Mouse (Mus musculus) lung, postnatal 4 days (tissue): ENCODE results near the gene Hsd17b1.
A peak's percentile ranks its signal among the peaks of the same experiment; 100 is the strongest.
"Not testable (repeated sequence)": the region's sequence is repeated elsewhere in the genome, so short reads cannot be mapped to it uniquely, and the experiment has no call there.

Source experiments
- DNase-seq, 2 experiments: peaks; one replicate each; pipeline ENCODE4 v3.0.0; 2021

The Hsd17b1 gene

DNA sequence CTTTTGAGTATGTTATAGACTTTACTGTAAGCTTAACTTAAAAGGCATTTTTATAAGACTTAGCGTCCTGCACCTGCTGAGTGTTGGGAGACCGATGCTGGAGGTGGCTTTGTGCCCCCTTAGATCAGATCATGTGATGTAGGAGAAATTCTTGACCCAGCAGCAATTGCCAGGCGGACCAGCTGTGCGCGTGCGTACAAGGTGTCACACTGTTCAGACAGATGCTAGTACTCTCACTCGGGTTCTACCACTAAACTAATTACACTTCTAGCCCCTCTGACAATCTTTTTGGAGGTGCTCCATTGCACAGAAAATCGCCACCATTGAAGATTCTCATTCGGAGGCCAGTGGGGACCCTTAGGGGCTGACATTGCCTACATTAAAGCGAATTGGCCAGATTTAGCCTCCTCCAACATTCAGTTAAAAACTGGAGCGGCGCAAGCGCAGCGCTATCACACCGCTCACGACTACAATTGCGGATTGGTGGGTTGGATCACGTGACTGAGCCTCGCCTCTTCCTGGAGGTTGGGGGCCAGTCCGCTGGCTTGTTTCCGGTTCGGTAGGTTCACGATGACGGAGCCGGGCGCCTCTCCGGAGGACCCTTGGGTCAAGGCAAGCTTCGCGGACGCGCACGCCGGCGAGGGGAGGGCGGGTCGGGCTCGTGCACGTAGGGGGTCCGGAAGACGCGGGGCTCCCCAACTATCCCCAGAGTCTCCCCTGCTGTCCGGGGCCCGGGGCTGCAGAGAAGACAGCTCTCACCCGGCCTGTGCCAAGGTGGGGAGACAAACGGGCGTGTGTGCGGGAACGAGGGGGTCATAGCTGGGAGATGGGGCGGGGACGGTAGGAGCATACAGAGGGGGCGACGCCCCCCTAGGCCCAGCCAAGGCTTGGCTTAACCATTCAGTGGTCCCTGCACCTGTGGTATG, 8.8 kb downstream of the Hsd17b1 start, which contains the start of gene Mlx:
Gene Mlx (plus strand): TSS at position 522 of the 926 bp plus-strand sequence.
- DNase-seq, result peak; percentile 92 to 93

DNA sequence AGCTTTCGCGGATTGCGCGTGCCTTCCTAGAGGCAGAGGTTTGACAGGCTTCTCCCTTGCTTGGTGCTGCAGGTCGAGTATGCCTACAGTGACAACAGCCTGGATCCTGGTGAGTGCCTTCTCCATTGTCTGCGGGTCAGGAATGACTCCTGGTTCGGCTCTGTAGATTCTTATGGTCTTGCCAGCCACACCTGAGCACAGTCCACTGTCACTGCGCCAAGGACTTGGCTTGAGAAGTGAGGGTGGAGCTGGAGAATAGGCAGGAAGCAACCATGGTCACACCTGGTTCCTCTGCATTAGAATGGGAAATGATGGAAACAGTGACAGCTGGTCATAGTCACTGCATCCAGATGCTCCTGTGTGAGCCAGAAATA, 9.5 kb downstream of the Hsd17b1 start:
- no peak for DNase-seq

DNA sequence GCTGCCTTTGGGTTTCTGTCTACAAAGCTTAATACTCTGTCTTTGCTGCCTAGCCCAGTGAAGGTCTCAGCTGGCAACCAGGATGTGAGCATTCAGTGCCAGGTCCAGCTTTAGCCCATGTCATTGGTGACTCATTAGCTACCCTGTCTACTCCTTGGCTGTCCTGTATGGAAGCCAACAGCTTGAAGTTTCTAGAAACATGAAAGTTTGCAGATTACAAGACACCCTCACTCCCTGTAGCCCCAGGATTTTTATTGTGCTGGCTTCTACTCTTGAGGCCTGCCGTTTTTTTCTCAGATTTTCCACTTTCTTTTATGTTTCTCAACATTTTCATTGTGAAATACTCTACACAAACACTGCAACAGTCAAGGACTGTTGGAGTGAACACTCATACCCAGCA, 11.7 kb downstream of the Hsd17b1 start:
- no peak for DNase-seq

DNA sequence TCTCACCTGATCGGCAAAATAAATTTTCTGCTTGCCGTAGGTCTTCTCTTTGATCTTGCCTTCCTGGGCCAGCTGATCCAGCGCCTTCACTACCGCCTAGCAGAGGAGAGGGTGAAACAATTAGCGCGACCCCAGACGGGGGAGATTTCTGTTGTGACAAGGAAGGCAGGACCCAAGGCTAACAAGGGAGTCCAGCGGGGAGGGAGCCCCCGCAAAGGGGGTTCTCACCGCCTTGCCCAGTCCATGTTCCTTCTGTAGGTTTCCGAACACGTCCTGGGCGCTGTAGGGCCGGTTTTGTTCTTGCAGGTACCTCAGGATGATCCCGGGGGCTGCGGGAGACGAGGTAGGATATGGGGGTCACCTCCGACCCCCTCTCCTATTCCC, 16.7 kb downstream of the Hsd17b1 start:
- no peak for DNase-seq

DNA sequence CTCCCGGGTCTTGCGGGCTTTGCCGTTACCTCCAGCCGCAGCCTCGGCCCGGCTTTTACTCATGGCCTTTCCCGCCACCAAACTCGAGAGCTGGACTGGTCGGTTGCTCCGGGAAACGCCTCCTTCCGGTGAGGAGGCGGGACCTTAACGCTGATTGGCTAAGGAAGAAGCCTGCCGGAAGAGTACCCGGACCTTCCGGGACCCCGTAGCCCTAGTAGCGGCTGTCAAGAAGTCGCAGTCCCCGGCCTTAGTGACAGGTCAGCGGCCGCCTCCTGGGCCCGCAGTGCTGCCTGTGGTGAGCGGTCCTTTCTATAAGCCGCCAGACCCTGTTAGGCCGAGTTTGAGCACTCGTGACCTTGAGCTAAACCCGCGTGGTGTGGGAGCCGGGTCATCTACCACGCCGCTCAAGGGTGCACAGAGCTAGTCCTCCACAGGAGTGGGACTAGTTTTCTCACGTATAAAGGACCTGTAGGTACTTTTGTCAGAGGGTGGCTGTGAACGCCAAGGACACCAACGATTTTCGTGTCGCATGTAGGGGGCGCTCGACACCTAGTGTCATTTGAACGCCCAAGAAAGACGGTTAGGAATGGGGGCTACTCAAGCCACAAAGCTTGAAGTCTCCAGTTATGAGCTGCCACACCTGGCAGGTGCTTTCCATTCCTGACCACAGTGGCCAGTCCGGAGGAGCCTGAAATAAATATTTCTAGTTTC, 17.3 kb downstream of the Hsd17b1 start, which contains the start of gene Psmc3ip:
Gene Psmc3ip (minus strand): TSS at position 123 of the 711 bp plus-strand sequence.
- DNase-seq, result peak; percentile 96

DNA sequence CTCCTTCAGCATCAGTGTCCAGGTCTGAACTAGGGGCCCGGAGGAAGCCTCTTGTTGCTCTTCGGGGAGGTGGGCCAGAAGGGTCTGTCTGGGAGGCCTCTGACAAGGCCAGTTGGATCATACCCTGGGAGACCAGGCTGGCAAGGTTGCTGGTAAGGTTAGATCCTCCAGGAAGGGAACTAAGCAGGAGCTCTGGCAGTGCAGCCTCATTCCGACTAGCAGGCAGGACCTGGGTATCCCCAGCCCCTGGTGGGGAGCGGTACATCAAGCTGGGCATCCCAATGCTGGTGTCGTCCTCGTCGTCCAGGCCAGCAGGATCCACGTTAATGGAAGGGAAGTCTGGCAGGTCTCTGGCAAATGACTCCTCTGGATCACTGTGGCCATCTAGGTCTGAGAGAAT, 20.0 kb downstream of the Hsd17b1 start:
- no peak for DNase-seq

DNA sequence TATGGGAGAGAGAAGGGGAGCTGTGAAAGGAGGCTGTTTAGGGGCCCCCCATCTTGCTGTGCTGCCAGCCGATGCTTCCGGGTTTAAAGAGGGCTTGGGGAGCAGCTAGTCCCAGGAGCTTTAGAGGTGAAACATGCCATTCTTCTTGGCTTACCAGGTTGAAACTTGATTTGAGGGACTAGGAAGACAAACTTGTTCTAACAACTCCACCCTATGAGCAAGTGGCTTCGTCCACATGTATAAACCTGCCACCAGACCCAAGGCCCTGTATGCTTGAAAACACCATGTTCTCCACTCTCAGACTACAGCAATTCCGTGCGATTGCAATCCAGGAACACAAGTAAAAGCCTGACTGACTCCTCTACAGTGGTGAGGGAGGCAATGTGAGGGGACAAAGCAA, 24.8 kb downstream of the Hsd17b1 start:
- no peak for DNase-seq

DNA sequence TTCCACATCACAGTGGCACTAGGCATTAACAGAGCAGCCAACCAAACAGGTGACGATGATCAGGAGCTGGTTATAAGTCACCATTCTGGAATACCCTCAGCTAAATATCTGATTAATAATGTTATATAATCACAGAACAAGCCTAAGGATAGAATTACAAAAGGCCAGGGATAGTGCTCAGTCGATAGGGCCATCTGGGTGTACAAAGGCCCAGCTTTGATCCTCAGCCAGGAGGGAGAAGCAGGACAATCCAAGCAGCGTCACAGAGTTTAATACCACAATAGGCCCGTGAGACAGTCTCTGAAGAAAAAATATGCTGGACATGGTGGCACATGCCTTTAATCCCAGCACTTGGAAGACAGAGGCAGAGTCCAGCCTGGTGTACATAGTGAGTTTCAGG, 31.1 kb downstream of the Hsd17b1 start:
- DNase-seq, result no peak

DNA sequence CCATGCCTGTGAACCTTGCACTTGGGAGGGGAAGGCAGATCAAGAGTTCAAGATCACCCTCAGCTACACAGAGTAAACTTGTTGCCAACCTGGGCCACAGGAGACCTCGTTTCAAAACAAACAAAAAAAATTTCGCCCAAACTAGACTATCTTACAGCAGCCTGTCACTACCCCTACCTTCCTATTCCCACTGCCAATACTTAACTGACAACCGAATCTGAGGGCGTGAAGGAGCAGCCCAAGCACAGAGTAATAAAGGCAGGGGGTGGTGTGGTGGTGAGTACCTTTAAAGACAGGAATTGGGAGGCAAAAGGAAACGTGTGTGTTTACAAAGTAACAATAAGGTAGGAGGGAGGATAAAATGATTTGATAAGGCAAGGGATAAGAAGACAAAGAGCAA, 32.5 kb downstream of the Hsd17b1 start:
- DNase-seq, result no peak

DNA sequence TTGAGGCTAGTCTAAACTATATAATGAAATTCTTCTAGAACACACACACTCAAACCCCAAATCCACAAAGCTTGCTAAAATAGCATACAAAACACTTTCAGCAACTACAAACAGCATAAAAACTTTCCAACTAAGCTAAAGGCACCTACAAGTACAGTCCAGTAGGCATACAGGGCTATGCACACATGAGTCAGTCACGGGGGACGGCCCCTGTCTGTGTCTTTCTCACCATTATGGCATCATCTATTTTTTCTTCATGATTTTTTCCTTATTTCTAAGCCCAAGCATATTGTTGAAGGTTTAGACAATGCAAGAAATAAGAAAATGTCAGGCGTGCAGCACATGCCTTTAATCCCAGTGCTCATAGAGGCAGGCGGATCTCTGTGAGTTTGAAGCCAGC, 33.0 kb downstream of the Hsd17b1 start:
- DNase-seq, result no peak

DNA sequence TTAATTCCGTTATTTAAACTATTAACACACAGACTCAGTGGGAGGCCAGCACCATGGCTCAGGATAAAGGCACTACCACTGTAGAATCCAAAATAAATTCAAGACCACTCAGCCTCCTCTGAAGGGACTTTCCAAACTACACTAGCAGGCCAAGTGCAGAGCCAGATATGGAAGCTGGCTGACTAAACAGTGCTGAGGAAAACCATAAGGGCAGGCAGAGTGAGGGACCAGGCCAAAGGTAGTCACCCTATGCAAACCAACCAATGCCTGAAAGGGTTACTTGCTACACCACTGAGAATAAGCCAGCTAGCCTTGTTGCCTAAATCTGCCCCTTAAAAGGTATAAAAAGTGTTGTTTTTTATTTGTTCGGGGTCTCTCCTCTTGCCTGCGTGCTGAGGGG, 34.0 kb downstream of the Hsd17b1 start:
- no peak for DNase-seq

DNA sequence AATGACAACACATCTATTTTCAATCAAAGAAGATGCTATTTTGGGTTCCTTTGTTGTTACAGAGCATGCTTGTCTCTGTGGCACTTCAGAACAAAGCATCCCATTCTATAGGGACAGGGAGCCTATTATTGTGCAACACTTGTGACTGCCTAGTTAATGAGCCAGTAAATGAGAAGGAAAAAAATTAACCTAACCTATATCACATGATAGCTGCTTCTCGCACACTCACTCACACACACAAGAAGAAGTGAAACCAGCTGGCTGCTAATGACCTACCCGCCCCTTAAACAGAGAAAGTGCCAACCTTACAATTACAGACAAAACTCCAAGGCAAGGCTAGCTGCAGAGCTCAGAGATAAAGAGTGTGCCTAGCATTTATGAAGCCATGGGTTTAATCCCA, 37.4 kb downstream of the Hsd17b1 start:
- DNase-seq, result no peak

DNA sequence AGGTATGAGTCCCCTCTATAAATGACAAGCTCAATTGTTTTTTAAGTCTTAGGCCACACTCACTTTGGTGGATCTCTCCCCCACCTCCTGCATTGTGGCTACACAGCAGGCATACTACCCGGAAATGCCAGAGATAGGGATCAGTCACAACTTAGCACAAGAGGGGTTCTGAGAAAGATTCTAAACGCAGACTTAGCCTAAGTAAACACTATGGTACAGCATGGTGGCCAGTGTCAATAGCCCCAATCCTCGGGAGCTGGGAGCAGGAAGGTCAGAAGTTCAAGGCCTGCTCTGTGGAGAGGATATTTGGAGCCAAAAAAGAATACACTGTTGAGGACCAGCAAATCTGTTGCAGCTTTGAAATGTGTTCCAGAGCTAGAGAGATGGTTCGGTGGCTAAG, 39.9 kb downstream of the Hsd17b1 start:
- DNase-seq, result no peak

DNA sequence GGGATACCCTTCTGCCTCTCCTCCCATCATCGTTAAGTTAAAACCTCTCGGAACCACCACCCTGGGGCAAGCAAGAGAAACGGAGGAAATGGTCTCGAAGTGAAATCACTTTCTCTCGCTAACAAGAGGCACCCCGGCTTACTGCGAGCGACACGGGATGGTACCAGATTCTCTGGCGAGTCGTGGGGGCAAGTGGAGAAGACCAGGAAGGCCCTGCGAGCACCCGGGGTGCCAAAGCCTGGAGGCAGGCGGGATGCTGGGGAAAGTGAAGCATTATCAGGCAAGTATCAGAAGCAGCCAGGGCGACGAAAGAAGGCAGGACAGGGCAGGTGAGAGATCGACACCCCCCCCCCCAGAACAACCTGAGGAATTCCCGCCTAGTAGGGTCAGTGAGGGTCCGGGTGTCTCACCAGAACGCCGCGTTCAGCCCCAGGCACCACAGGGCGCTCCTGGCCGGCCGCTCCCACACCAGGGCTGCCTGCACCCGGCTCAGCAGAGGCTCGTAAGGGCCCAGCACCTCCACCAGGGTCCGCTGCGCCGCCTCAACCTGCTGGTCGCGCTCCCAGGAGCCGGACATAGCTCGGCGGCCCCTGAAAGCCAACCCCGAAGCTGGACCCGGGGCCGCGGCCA, 41.0 kb downstream of the Hsd17b1 start:
- DNase-seq, result no peak

DNA sequence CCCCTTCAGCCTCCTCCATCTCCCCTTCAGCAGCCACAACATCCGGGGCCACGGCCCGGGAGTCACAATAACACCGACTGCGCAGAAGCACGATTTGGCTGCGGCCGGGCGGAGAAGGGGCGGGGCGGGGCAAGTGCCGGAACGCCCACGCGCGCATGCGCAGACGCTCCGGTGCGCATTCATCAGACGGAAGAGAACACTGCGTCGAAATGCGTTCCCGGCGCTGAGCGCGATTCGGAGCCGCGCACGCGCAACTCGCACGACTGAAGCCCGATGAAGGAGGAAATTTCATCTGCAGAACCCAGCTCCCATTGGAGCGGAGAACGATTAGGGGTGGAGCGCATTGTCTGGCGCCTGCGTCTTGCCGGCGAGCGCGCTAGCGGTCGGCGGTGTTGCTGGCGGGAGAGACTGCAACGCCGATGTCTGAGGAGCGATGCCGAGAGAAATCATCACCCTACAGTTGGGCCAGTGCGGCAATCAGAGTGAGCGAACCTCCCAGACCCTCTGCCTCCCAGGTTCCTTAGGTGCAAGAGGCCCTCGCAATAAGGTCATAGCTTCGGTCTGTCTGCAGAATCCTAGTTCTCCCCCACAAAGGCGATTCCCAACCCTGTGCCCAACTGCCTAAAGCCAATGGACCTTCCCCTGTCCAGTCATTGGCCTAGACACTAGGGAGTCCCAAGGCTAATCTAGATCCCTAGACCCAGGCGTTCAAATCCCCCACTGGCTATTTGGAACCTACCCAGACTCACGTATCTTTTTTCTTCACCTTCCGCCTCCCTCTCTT, 41.7 kb downstream of the Hsd17b1 start, which contains the start of the genes Retreg3 and Tubg1:
Gene Retreg3 (minus strand): TSS at position 133 of the 784 bp plus-strand sequence.
Gene Tubg1 (plus strand): TSS at position 178 of the 784 bp plus-strand sequence.
- peak; percentile 99 to 100 for DNase-seq

DNA sequence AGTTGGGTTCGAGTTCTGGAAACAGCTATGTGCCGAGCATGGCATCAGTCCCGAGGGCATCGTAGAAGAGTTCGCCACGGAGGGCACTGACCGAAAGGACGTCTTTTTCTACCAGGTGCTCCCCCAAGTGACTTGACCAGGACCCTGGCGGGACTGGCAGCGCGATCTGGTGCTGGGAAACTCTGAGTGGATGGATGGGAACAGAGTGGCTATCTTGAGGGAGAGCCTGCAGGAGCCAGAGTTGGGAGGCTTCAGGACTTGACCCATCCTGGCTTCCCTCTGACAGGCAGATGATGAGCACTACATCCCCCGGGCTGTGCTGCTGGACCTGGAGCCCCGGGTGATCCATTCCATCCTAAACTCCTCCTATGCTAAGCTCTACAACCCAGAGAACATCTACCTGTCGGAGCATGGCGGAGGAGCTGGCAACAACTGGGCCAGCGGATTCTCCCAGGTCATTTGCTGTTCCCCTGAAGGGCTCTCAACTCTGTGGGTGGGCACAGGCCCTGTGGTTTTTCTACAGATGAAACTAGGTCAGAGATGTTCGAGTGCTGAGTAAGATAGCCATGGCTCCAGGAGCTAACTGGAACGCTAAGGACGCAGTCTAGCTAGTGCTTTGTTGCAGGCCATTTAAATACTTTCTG, 42.5 kb downstream of the Hsd17b1 start:
- no peak for DNase-seq

DNA sequence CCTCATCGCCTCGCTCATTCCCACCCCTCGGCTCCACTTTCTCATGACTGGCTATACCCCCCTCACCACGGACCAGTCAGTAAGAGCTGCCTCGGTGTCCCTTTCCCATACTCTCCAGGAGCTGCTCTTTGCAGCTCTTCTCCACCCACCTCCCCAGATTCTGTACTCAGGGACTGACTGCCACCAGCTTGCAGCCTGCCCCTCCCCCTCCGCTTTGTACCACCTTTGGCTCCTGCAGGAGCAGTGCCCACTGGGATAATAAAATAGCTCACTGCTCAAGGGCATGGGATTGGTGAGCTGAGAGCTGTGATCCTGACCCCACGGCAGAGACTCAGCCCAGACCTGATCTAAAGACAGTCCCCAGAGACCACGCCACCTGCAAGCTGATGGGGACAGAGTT, 46.3 kb downstream of the Hsd17b1 start:
- not testable (repeated sequence) for DNase-seq

DNA sequence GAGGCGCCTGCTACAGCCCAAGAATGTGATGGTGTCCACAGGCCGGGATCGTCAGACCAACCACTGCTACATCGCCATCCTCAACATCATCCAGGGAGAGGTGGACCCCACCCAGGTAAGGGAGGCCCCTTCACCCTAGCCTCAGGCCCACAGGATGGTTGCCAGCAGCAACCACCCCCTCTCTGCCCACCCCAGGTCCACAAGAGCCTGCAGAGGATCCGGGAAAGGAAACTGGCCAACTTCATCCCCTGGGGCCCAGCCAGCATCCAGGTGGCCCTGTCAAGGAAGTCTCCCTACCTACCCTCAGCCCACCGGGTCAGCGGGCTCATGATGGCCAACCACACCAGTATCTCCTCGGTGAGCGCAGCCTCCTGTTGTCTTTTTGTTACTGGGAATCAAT, 46.8 kb downstream of the Hsd17b1 start:
- DNase-seq, result not testable (repeated sequence)

DNA sequence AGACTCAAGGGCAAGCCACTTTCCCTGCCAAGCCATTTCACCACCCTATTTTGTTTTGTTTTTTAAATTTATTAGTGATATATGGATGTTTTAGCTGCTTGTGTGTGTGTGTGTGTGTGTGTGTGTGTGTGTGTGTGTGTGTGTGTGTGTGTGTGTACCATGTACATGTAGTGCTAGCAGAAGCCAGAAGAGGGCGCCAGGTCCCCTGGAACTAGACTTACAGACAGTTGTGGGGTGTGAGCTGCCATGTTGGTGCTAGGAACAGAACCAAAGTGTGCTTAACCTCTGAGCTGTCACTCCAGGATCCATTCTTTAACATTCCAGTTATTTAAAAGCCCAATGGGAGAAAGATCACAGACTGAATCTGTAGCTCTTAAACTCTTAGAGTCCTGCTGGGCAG, 48.9 kb downstream of the Hsd17b1 start:
- no peak for DNase-seq

DNA sequence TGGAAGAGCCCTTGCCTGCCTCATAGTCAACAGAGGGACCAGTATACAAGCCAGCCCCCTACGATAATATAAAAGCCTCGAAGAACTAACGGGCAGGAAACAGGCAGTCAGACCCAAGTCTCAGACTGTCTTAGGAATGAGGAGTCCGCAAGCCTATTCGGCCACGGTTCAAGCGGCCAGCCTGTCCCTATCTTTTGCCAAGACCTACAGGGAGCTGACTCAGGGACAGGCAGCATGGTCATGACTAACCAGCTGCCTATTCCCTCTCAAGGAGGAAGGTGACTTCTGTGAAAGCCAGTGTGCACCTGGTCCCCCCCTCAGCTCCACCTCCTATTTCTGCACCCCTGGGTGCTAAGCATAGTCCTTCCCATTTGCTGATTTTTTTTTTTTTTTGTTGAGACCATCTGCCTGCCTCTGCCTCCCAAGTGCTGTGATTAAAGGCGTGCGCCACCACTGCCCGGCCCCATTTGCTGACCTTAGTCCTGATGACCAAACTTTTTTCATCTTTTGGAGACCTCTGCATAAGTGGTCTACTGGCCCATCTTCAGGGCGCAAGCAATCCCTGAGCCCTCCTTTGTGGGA, 50.9 kb downstream of the Hsd17b1 start:
- DNase-seq, result no peak
